Mouse (Mus musculus) kidney, embryonic 15.5 days (tissue): ENCODE measurements at regions not wholly inside any gene's neighbourhood (a gene's known extent, or its start where the extent isn't known, plus 50 kb on each side); places are given as distances from the start of the nearest gene placed in this dataset.

Source experiments
- ATAC-seq: fragments of 200-750 bp; cut with Nextera tagmentation; replicated peaks from 2 replicates; pipeline ENCODE4 v1.8.0; 2017; ENCODE audit warnings: moderate TSS enrichment; ENCODE audit not compliant: low FRiP score
- H3K27ac ChIP-seq: fragments of 300-500 bp; sonication (generic); 2 replicates; pipeline ENCODE4 v1.5.1; 2015; ENCODE audit warnings: mild to moderate bottlenecking, inconsistent platforms
- H3K27me3 ChIP-seq: fragments of 300-500 bp; sonication (generic); 2 replicates; pipeline ENCODE4 v1.6.1; 2015; ENCODE audit warnings: inconsistent platforms
- H3K36me3 ChIP-seq: fragments of 300-500 bp; sonication (generic); 2 replicates; pipeline ENCODE4 v1.6.1; 2015; ENCODE audit warnings: inconsistent platforms
- H3K4me1 ChIP-seq: fragments of 300-500 bp; sonication (generic); 2 replicates; pipeline ENCODE4 v1.6.1; 2015; ENCODE audit warnings: inconsistent platforms
- H3K4me2 ChIP-seq: fragments of 300-500 bp; sonication (generic); 2 replicates; pipeline ENCODE4 v1.6.1; 2015; ENCODE audit warnings: moderate library complexity, mild to moderate bottlenecking, inconsistent platforms
- H3K4me3 ChIP-seq: fragments of 300-500 bp; sonication (generic); replicated peaks from 2 replicates; pipeline ENCODE4 v1.5.1; 2015; ENCODE audit warnings: mild to moderate bottlenecking, inconsistent platforms
- H3K9ac ChIP-seq: fragments of 300-500 bp; sonication (generic); 2 replicates; pipeline ENCODE4 v1.6.1; 2015; ENCODE audit warnings: mild to moderate bottlenecking, inconsistent platforms
- H3K9me3 ChIP-seq: fragments of 300-500 bp; sonication (generic); replicated peaks from 2 replicates; pipeline ENCODE4 v1.6.1; 2016; ENCODE audit warnings: inconsistent platforms
- WGBS: fragments of 180-500 bp; shearing (Covaris S2); methylation state at CpG from one replicate; pipeline ENCODE4 v1.1.7; 2015; ENCODE audit warnings: mixed read lengths; 5-methylcytosine and 5-hydroxymethylcytosine counted together

DNA sequence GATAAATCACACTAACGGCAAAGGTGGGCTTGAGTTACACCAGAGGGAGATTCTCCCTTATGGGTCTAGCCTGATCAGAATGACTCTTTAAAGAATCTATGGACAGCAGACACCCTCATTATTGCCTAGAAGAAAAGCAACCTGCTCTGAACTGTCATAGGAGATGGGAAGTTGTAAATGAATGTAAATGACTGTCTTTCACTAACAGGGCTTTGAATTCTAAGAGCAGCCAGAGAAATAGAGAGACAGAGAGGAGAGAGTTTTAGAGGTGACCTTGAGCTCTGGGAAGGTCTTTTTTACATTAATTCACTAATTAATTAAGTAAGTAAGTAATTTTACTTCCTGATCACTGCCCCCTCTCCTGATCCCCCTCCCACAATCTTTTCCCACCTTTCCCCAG lies 2686.4 kb downstream of the Gm37988 start:
- H3K4me2 ChIP-seq = no peak overlapping the region
- H3K9ac ChIP-seq = no peak overlapping the region
- no peaks in the 10 kb centered on the region for H3K27me3 ChIP-seq
- no peaks in the 10 kb centered on the region for H3K36me3 ChIP-seq
- 61% methylated on average over 1 of the region's 1 CpGs for WGBS
- no peak overlapping the region for H3K4me3 ChIP-seq
- H3K4me1 ChIP-seq = no peaks in the 10 kb centered on the region
- H3K9me3 ChIP-seq = no peaks in the 10 kb centered on the region
- no peak for ATAC-seq
- no peak overlapping the region for H3K27ac ChIP-seq

DNA sequence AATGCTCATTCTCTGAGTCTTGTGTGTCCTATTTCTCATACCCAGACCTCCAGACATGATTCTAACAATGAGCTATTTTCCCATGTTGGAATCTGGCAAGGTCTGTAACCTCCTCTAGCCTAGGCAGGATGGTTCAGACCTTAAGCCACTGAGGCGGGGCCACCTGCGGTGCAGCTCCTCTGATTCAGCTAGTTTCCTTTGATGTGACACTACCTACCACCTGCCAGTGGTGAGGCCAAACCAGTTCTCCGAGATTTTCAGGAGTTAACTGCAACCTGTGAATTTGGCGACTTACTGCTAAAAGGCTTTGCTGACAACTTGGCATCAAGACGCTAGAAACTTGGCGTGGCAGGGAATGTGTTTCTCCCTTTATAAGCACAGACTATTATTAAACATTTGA lies 2691.3 kb downstream of the Gm37988 start:
- ATAC-seq = no peak
- no peak overlapping the region for H3K27ac ChIP-seq
- no peaks in the 10 kb centered on the region for H3K4me1 ChIP-seq
- no peak overlapping the region for H3K4me3 ChIP-seq
- H3K9me3 ChIP-seq = no peaks in the 10 kb centered on the region
- H3K27me3 ChIP-seq = no peaks in the 10 kb centered on the region
- no peak overlapping the region for H3K4me2 ChIP-seq
- H3K36me3 ChIP-seq = no peaks in the 10 kb centered on the region
- H3K9ac ChIP-seq = no peak overlapping the region
- WGBS = 59% methylated on average over 6 of the region's 6 CpGs

DNA sequence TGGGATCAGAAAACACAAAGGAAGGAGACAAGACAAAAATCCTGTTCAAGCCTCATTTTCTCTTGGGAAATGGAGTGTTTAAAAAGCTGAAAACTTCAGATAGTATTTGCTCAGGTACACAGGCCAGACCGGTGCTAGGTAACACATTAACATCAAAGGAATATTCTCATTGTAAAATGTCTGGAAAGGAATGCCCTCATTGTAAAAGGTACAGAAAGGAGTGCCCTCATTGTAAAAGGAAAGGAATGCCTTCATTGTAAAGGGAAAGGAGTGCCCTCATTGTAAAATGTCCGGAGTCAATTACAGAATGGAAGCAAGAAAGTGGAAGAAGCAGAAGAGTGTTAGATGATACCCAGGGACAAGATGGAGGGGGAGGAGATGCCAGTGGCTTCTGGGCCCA lies 2694.7 kb downstream of the Gm37988 start:
- H3K27me3 ChIP-seq = no peaks in the 10 kb centered on the region
- H3K4me1 ChIP-seq = no peaks in the 10 kb centered on the region
- WGBS = 62% methylated on average over 2 of the region's 2 CpGs
- H3K9me3 ChIP-seq = no peaks in the 10 kb centered on the region
- no peak overlapping the region for H3K27ac ChIP-seq
- H3K4me3 ChIP-seq = no peak overlapping the region
- ATAC-seq = no peak
- no peak overlapping the region for H3K4me2 ChIP-seq
- H3K36me3 ChIP-seq = no peaks in the 10 kb centered on the region
- no peak overlapping the region for H3K9ac ChIP-seq

DNA sequence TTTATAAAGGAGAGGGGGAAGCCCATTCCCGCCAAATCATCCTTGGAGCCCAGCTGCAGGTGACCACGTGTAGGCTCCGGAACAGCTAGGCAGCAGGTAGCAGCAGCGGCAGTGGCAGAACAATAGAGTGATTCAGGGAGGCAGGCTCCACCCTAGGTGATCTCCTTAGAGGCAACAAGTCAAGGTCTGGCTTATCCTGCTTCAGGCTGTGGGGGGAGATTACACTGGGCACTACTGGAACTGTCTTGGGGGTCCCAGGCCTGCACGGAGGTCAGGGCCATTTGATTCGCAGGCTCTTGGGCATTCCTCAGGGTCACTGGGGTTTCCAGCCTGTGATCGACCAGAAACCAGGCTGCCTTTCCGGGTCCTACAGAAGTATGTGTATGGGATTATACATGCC lies 2711.1 kb downstream of the Gm37988 start:
- no peak overlapping the region for H3K4me2 ChIP-seq
- H3K9me3 ChIP-seq = no peaks in the 10 kb centered on the region
- no peaks in the 10 kb centered on the region for H3K27me3 ChIP-seq
- ATAC-seq = no peak
- no peak overlapping the region for H3K4me3 ChIP-seq
- 76% methylated on average over 8 of the region's 8 CpGs for WGBS
- H3K27ac ChIP-seq = no peak overlapping the region
- no peak overlapping the region for H3K9ac ChIP-seq
- H3K36me3 ChIP-seq = no peaks in the 10 kb centered on the region
- H3K4me1 ChIP-seq = no peaks in the 10 kb centered on the region

DNA sequence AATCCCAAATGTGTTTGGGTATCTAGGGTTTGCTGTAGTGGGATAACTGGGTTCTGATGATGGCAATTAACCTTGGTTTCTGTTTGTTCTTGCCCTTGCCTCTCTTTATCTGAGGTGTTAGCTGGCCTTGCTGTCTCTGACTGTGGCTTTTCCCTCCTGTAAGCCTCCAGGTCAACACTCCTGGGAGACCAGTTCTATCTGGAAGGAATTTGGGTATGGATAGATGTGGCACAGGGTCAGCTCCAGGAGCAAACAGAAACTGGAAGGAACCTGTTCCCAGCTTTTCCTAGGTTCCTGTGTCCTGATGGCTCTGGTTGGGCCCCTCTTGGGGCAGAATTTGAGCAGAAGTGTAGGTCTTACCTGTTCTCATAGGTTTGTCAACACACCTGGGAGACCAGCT lies 2725.8 kb downstream of the Gm37988 start:
- Histone ChIP-seq H3K36me3 (no peaks in the 10 kb centered on the region), H3K9ac (no peak overlapping the region), H3K27me3 (no peaks in the 10 kb centered on the region), H3K27ac (no peak overlapping the region), H3K4me1 (no peaks in the 10 kb centered on the region), H3K4me2 (no peak overlapping the region), H3K9me3 (no peaks in the 10 kb centered on the region), H3K4me3 (no peak overlapping the region)
- ATAC-seq = no peak

DNA sequence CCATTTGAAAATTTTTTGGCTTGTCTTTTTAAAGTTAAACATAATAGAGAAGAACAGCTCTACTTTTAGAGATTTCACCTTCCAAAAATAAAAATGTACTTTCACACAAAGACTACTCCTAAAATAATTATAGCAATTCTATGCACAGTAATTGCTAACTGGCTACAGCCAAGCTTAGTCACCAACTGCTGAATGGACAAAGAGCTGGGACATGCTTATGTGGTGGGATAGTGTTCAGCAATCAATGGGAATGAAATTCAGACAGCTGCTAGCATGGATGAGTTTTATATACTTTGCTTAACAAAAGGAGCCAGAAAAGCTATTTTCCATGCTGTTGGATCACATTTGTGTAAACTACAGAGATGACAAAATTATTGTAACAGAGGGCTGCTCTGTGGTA lies 2727.5 kb downstream of the Gm37988 start:
- Histone ChIP-seq H3K4me1 (no peaks in the 10 kb centered on the region), H3K9me3 (no peaks in the 10 kb centered on the region), H3K4me2 (no peak overlapping the region), H3K27me3 (no peaks in the 10 kb centered on the region), H3K27ac (no peak overlapping the region), H3K36me3 (no peaks in the 10 kb centered on the region), H3K4me3 (no peak overlapping the region), H3K9ac (no peak overlapping the region)
- no peak for ATAC-seq

DNA sequence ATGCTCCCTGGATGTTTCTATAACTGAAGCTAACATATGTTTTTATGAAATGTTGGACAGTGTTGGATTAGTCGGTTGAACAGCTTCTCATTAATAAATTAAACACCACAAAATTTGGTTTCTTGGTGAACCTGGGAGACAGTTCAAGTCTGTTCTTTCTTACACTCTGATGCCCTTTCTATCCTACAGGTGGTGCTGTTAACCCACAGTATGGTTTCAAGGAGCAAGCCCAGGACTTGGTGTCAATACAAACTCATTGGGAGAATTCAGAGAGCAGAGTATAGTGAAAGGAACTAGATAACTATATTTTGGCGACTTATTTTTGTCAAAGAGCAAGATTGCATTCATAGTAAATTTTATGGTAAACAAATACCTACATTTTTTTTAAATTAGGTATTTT lies 2735.8 kb downstream of the Gm37988 start:
- Histone ChIP-seq H3K4me3 (no peak overlapping the region), H3K4me1 (no peaks in the 10 kb centered on the region), H3K9ac (no peak overlapping the region), H3K27ac (no peak overlapping the region), H3K9me3 (no peaks in the 10 kb centered on the region), H3K36me3 (no peaks in the 10 kb centered on the region), H3K27me3 (no peaks in the 10 kb centered on the region), H3K4me2 (no peak overlapping the region)
- 16% methylated on average over 2 of the region's 2 CpGs for WGBS
- ATAC-seq = peak; percentile 71; the same call in 1 of the 2 replicates

DNA sequence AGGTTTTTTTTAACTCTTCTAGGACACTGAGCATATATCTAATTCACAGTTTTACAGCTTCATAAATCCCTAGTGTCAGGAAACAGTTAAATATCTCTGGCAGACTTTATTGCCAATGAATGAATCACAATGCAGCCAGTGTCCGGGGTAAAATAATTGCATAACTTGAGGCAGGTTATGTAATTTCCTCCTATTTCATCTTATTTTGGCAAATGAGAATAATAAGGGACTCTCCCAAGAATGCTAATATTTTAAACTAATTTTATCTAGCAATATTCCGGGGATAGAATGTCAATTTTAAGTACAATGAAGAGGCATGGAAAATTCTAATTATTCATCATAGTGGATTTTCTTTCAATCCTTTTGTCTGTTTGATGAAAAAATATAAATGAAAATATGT lies 2740.6 kb downstream of the Gm37988 start:
- Histone ChIP-seq H3K4me1 (no peaks in the 10 kb centered on the region), H3K36me3 (no peaks in the 10 kb centered on the region), H3K27me3 (no peaks in the 10 kb centered on the region), H3K27ac (no peak overlapping the region), H3K4me2 (no peak overlapping the region), H3K4me3 (no peak overlapping the region), H3K9ac (no peak overlapping the region), H3K9me3 (no peaks in the 10 kb centered on the region)
- ATAC-seq = no peak
- WGBS = 44% methylated on average over 2 of the region's 2 CpGs

DNA sequence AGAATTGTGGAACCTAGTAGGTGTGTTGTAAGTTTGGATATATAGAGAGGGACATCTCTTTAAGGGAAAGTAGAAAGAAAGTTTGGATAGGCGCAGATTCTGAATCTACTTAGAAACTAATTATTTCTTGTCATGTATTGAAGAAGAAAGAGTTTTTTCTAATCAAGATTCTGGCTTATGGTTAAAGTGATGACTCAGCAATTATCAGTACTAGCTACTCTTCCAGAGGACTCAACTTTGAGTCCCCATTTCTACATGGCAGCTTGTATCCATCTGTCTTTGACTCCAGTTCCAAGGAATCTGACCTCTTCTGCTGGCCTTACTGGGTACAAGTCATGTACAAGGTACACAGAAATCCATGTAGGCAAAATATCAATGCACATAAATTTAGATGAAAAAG lies 2767.1 kb downstream of the Gm37988 start:
- H3K4me3 ChIP-seq = no peak overlapping the region
- no peak overlapping the region for H3K4me2 ChIP-seq
- WGBS = 94% methylated on average over 1 of the region's 1 CpGs
- H3K27me3 ChIP-seq = no peaks in the 10 kb centered on the region
- no peak overlapping the region for H3K27ac ChIP-seq
- no peaks in the 10 kb centered on the region for H3K4me1 ChIP-seq
- ATAC-seq = no peak
- no peaks in the 10 kb centered on the region for H3K9me3 ChIP-seq
- H3K36me3 ChIP-seq = no peaks in the 10 kb centered on the region
- H3K9ac ChIP-seq = no peak overlapping the region

DNA sequence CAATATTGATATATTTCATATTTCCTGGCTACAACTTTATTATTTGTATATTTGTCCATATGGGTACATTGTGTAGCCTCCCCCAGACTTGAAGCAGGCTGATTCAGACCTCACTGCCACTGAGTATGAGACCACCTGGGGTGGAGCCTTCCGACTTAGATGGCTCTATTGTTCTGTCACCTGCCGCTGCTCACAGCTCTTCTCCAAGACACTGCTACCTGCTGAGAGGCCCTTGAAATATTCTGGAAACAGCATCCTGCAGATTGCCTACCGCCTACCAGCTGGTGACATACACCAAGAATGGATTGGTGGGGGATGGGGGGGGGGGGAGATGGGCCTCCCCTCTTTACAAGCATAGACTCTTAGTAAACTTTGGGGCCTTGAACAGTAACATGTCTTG lies 2778.7 kb downstream of the Gm37988 start:
- no peak overlapping the region for H3K27ac ChIP-seq
- 75% methylated on average over 3 of the region's 3 CpGs for WGBS
- no peak for ATAC-seq

DNA sequence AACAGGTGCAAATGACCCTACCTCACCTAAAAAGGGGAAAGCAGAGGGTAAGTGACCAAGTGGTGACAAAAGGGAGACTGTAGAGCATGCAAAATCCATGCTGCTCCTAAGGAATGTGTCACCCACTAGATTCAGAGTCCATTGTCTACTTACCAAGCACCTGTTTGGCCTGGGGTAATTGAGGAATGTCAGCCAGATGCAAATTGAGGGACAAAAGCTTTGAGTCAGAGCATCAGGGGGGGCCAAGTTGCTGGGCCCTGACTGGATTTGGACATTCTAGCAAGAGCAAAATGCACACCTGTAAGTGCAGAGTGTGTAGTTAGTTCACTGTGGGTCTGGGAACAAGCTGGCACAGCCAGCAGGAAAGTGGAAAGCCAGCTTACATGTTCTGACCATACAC lies 2783.6 kb downstream of the Gm37988 start:
- no peaks in the 10 kb centered on the region for H3K9me3 ChIP-seq
- no peak overlapping the region for H3K9ac ChIP-seq
- no peaks in the 10 kb centered on the region for H3K36me3 ChIP-seq
- no peak overlapping the region for H3K4me2 ChIP-seq
- H3K4me3 ChIP-seq = no peak overlapping the region
- H3K4me1 ChIP-seq = no peaks in the 10 kb centered on the region
- ATAC-seq = no peak
- H3K27me3 ChIP-seq = no peaks in the 10 kb centered on the region
- H3K27ac ChIP-seq = no peak overlapping the region

More for the DNA sequence above, 2778.7 kb downstream of the Gm37988 start:
- no peaks in the 10 kb centered on the region for H3K27me3 ChIP-seq
- no peaks in the 10 kb centered on the region for H3K36me3 ChIP-seq
- H3K9ac ChIP-seq = no peak overlapping the region
- no peak overlapping the region for H3K4me2 ChIP-seq
- H3K9me3 ChIP-seq = no peaks in the 10 kb centered on the region
- H3K4me3 ChIP-seq = no peak overlapping the region
- no peaks in the 10 kb centered on the region for H3K4me1 ChIP-seq
